Mouse (Mus musculus) kidney, postnatal 4 days (tissue): ENCODE measurements at regions not wholly inside any gene's neighbourhood (a gene's known extent, or its start where the extent isn't known, plus 50 kb on each side); places are given as distances from the start of the nearest gene placed in this dataset.

Experiments used
- DNase-seq, 2 experiments: peaks; one replicate each; pipeline ENCODE4 v3.0.0; 2021; ENCODE audit warnings: mixed read lengths in 2 of 2

DNA sequence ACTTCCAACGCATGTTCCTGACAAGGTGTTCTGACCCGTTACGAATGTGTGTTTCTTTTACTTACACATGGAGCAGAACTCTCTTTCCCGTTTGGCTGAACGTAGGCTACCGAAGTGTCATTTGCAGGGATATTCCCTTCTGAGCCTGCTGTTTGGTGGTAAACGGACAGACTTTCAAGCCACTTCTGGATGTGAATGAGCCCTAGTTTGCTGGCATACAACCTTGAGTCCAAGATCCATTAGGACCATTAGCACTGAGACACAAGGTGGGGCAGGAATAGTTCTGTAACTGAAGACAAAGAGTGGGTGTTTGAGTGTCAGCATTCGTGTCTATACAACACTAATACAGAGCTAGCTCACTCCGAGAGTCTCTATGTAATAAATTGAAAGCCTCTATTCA is 113.3 kb upstream of the Rmdn2 start:
- DNase-seq = no peak

DNA sequence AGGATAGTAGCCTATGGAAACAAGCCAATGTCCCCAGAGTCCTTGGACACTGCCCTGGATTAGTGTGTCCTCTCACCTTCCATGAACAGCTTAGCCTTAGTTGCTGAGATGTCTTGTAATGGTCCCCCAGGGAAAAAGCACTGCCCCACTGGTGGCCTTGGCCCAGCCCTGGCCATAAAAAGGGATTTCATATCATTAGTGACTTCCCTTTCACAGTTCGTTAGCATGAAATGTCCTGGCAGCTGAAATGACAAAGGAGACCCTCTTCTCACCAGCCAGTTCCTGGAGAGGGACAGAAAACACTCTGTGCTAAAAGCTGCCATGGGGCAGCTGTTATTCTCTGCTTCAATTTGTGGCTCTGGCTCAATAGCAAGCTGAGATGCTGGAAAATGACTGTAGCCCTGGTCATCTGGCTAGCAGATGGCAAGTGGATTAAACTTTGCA is 110.6 kb upstream of the Rmdn2 start:
- no peak for DNase-seq

DNA sequence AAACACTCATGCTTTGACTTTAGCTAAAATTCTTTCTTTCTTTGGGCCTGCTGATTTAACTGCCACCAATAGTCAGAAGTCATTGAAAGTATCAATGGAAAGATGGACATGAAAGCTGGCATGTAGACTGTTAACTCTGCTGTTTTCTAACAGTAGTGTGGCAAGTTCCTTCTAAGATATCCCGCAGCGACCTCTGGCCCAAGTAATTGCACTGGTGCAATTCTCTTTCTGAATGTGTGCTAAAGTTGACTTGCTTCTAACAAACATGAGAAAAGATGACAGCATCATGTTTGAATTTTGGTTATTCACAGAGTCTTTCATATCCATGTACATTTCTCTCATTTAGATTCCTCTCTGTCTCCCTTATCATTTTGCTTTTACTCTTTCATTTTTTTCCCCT is 109.7 kb upstream of the Rmdn2 start:
- no peak for DNase-seq

DNA sequence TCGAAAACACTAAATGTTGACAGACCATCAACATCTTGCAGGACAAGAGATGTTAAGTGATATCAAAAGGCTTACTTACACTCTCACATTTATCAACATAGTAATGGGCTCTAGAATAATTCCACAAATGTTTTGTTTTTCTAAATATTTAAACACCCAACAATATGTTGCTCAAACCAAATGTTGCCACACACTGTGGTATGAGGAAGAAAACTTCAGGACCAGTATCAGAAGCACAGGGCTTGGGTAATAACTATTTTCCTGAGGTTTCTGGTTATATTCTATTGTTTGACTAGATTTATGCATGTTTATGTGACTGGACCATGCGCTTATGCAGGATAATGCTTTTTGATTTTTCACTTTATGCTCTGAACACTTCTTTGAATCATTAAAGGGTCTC is 108.6 kb upstream of the Rmdn2 start:
- DNase-seq = no peak

DNA sequence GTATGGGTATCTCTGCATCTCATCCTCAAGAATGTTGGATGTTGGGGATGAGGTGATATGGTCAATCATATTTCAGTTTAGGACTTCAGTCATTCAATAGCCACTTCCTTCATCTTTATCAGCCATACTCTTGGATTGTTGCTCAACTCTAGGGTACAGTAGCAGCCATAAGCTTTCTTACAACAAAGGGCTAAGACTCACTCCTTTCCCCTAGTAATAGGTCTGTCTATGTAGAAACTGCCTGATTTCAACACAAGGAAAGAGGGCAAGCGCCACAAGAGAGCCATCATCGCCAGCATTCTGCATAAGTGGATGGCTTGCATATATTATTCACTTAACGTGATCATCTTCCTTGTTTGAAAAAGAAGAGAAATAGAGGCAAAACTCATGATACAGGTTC is 107.5 kb upstream of the Rmdn2 start:
- DNase-seq = no peak

DNA sequence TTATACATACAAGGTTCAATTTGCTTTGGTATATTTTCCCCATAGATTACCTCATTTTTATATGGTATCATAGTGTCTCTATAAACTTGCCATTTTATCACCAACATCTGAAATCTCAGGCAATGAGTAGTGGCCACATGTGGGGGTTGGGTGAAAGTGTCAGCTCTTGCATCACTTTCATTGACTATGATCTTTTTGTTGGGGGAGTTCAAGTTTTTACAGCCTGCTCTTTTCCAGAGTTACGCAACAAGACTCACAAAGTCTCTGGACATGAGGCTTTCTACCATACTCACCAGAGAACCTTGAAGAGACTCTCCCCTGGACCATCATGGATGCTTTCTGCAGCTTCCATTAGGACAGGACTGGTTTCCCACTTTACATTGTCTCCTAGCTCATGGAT is 106.1 kb upstream of the Rmdn2 start:
- no peak for DNase-seq

DNA sequence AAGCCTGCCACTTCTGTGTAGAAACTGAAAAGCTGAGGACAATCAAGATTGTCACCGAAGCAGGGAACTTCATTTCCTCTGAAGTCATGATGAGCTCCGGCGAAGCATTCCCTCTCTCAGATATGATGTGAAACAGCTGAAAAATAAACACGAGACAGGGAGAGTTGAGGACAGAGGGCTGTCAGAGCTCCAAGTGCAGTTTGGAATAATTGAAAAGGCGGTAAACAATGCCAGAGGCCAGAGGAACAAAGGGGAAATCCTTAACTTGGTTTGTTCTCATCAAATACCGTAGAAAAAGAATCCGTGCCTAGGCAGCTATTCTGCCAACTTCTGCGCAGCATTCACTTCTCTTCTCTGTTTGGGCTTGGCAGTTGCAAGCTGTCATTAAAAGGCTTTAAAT is 102.4 kb upstream of the Rmdn2 start:
- peak; percentile 11 to 33 for DNase-seq

DNA sequence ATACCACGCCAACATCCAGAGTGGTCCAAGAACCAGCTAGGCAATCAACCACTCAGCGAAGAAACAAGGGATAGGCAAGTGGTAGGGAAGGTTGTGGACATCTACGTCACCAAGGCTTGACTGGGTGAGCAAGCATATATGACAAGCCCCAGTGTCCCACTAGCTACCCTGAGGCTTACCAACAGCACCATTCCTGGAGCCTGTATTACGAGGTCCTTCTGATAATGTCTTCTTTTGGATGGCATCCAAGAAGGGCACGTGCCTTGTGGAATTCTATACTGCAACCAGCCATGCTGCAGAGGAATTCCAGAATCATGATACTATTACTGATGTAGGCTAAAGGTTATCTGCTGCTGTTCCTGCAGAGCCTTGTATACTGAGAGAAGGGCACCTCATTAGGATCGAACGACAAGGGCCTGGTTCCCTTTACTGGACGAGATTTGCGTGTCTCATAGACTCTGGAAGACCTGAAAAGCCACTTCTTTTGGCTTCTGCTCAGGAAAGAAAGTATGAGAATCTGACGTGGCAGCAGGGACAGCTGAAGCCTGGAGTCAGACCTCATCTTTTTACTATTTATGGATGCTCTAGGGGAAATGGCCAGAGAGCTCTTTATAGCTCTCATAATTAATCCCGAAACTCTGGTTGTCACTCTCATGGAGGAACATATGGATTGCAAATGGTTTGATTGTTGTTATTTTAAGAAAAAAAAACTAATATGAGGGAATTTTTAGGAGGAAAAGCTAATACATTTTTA is 101.5 kb upstream of the Rmdn2 start:
- DNase-seq = peak in 1 of 2 experiments; percentile 7

DNA sequence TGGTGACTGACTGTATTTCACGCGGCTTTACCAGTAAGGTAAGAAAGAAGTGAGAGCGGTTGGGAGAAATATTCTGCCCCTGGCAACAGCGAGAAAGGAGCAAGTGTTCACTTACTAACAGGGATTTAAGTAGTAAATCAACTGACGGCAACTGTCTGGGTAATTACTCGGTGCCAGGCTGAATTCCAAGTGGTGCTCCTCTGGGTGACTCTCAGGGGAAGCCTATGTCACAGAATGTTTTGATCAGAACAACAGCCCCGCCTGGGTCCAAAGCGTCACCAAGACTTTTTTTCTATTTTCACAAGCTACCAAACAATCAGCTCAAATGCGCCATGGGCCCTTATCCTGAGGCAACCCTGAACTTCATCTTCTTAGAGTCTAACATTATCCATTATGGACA is 100.4 kb upstream of the Rmdn2 start:
- no peak for DNase-seq

DNA sequence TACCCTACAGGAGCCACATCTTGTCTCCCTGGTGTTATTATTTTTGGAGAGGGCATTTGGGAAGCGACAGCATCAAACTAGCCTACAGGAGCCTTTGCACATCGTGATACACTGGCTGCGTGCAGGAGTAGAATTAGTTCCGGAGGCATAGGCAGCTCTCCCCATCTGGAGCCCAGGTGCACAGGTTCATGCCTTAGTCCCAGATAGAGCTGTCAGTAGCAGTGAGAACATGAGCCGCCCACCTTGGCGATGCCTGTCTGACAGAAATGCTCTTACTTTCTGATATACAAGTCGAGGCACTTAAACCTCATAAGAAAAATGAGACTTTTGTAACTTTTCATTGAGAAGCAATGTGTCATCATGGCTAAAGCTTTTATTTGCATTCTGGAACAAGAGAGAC is 97.6 kb upstream of the Rmdn2 start:
- DNase-seq = no peak

DNA sequence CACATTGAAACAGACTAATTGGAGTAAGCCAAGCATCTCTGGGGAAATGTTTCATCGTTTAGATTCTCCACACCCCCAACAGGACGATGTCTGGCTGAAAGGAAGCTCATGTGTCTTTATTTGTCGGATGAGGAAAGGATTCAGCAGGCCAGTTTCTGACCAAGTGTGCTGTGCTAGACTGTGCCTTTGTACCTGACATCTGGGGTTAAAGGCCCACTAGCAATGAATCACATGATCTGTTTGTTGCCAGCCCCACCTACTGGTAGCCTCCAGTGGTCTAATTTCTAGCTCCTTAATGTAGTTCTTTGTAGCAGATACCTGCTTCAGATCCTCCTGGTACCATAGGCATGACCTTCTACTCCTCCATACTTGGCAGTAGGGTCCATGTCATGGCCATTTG is 93.5 kb upstream of the Rmdn2 start:
- peak; percentile 23 to 38 for DNase-seq

DNA sequence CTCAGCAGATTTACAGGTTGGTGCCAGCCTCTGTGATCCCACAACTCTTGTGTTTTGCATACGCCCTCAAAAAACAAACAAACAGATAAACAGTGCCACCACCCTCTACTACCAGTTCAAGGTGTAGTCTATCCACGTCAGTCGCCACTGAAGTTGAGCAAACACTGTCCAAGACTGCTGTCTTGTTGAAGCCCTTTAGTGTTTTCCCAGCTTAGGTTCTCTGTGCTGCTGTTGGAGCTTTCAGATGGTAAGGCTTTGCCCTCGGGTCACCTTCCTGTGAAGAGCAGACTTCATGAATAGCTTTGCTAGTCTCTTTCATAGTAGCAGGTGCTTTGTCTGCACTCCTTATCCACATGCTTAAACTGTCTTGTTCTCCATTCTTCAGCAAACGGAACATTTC is 93.0 kb upstream of the Rmdn2 start:
- DNase-seq = no peak

DNA sequence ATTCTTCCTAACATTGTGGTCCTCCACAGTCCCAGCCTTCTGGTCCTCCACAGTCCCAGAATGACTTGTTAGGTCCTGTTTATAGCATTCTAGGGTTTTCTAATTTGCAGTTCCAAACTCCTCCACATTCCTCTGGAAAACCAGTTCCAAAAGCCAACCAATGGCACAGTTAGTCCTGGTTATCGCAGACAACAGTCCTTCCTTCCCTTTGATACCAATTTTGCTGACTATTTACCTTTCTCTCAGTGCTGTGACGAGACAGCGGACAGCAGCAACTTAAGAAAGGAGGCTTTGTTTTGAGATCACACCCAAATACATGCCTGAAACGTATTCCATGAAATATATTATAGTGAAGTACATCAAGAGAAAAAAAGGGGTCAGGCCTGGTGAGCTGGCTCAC is 92.3 kb upstream of the Rmdn2 start:
- DNase-seq = no peak

DNA sequence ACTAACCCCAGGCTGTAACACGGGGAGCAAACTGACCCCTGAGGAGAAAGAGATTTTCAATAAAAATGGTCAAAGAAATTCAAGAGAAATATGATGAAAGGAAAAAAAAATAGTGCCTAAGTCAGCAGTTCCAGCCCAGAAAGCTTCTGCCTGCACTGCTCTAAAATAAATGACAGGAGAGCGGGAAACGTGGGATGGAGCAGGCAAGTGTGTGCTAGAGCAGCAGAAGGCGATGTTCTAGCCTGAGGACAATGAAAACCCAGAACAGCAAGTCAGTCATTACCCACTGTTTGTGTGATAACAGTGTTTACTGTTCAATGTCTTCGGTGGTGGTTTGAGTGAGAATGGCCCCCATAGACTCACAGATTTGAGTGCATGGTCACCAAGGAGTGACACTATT is 91.4 kb upstream of the Rmdn2 start:
- no peak for DNase-seq

DNA sequence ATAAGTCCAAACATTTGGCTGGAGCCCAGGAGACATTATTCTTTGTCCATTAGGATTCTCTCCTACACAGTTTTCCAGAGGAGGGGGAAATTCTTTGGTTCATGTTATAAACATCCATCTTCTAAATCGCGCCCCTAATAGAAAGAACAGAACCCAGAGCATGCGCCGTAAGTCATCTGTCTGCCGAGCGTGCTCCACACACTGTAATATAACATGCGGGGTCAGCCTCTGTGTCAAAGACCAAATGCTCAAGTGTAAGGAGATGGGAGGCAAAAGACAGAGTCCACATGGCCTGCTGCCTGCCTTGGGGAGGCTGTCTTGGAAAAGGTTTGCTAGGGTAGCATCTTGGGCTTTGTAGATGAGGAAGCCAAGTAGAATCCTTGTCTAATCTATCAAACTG is 90.0 kb upstream of the Rmdn2 start:
- DNase-seq = peak; percentile 33 to 47

DNA sequence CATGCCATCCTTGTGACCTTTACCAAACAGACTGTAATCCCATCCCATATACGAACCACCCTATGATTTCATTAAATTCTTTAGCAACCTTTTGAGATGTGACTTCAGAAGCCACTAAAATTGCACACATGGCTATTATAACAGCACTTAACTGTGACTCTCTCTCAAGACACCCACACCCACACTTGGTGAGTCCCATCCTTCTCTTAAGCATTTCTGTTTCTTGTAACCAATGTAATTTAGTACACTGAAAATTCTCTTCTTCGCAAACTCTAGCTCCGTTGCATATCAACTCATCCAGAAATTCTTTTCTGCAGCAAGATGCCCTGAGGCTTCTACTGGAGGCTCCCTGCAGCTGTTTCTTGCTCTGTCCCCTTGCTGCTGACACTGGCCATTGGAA is 88.4 kb upstream of the Rmdn2 start:
- DNase-seq = no peak

DNA sequence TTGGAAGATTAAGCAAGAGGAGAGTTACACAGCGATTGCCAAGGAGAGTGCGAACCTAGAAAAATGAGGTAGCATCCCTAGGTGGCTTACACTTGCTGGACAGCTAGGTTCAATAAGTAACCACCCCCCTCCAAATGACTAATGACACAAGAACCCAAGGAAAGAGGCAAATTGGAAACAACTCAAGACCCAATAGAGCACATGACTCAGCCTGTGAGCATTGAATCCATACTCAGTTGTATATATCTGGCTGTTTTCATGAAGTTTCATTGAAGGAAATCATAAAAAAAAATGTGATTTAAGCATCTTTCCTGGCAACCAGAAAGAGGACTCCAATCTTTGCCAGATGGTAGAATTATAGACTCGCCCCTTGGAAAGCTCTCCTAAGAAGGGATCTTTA is 84.3 kb upstream of the Rmdn2 start:
- no peak for DNase-seq

DNA sequence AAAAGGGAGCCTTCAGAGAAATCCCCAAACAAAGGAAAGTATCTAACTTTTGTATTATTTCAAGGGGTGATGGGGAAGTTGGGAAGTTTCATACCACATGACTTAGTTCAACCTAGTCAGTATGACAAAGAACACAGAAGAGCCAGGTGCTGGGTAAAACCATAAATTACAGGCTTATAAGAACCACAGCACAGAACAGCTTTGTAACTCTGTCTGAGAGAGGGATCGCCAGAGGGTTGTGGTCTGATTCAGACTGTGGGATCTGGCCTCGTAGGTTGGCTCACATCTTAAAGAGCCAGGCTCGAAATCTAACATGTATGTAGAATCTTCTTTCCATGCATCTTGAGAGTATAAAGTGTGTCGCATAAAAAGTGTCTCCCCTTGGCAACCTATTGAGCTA is 75.1 kb upstream of the Rmdn2 start:
- DNase-seq = no peak

DNA sequence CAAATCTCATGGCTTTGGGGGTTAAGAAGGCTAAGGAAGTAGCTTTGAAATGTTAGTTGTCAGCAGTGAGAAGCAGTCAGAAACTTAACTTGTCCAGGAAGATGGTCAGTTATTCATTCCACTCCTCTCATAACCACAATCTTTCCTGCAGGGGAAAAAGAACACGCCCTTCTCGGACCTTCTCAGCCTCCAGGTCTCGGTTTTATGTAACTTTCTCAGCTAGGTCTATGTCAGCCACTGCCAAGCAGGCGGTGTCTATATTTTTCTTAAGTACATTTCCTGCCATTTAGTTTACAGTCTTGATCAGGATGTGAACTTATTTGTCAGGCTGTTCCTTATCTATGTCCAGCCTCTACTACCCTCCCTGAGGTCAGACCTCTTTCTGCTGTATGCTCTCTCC is 72.9 kb upstream of the Rmdn2 start:
- DNase-seq = no peak

DNA sequence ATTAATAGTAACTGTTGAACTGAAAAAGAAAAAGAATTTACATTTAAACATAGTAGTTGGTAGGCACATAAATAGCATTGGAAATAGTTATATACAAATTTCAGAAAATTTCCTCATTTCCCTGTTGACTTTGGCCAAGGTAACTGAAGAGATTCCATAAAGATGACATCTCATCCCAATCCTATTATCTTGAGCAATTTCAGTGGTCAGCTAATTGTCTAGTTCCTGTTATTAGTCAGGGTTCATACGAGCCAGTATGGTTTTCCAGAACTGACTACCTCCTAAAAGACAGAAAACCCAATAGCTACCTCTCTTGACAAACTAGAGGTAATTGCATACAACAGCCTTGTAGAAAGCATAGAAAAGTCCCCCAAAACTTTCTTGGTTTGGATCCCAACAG is 71.6 kb upstream of the Rmdn2 start:
- no peak for DNase-seq

DNA sequence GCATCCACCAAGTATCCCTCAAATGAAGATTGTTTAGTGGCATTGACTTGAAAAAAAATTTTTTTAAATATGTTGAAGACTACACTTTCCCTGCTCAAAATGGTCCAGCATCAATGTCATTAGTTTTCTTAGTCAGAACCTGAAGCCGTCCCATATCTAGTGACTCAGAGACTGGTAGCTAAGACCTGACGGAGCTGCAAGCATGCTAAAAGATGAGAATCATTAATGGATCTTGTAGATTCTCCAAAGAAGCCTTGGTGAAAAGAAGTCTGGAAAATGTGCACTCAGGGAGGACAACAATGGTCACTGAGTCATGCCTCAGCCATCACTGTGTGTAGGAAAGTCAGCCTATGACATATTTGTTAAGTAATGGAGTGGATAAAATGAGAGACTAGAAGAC is 71.2 kb upstream of the Rmdn2 start:
- no peak for DNase-seq

DNA sequence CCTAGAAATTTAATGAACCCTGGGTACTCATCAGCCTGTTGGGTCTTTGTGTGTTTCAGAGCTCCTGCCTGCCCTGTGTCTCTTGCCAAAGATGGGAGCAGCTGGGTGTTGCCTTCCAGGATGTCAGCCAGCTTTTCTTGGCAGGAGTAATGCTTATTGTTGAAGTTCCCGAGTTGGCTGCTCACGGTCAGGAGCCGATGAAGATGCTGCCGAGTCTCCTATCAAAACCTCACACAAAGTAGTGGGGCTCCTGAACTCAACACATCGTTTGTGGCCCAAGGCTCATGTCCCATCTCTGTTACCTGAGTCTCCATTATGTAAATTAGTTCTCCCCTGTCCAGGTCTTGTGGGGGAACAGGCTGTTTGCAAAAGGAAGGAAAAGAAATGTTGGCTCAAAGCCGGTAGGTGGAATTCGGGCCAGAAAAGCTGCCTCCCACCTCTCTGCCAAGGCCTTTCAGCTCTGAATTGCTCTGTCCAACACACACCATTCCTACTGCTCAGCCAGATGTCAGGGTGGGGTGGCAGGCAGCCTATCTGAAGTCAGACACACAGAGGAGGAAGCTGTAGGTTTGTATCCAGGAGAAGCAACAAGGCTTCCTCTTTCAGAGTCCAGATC is 67.6 kb upstream of the Rmdn2 start:
- DNase-seq = peak; percentile 40 to 63

DNA sequence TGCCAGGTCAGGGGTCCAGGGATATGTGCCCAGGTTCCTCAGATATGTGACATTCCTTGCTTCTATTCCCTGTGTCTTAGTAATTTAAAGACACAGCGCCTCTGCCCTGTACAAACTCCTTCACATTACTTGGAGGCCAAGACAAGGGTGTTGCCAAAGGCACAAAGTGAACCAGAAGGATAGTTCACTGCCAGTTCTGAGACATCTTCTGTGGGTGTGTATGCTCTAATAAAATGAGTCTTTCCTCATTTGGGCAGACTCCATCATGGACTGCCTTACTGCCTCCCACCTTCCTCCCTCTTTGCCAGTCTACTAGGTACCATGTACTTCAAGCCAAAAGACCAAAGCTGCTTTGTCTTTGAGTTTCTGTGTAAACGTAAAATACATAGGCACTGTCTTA is 65.8 kb upstream of the Rmdn2 start:
- no peak for DNase-seq

DNA sequence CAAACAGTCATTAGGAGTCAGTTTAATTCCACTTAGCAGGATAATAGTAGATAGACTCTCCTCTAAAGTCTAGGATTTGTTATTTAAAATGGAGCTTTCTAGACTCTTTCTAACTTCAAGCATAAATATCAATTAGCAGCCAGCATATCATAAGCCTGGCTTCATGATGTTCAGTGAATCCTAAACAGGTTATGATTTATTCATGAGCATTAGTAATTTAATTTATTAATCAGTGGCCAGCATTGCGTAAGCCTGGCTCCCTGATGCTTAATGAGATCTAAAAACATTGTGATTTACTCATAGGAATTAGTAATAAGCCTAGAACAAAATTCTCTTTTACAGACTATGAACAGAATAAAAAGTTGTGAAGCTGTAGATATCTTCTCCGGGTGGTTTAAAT is 64.6 kb upstream of the Rmdn2 start:
- DNase-seq = no peak

DNA sequence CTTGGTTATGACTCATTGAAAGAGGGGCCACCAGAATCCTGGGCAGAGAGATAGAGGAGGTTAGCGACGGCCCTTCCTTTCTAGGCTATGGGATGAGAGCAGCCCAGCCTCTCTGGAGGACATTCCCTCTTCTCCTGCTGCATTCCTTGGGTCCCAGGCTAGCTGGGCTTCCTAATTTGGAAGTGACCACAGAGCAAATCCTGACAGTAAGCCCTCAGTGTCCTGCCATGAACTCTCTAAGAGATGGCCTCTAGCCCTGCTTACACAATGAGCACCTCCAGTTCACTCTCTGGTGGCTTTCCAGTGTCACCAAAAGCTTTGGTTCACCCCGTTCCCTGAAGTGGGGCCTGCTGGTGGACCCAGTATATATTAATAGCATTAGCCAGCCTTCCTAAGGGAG is 64.1 kb upstream of the Rmdn2 start:
- DNase-seq = no peak
